Comparison of ENCODE assay signal across 8 mouse cellular contexts in genomic region chr3:107740578-107741207, GRCm38 (mm10). TPM values are rescaled to one million over a fixed set of nuclear protein-coding genes. Genes with fewer than 3 reads are reported as not detected.
DNase-seq lines count a peak whose midpoint lies in the region; ATAC-seq lines count a peak whose summit lies in the region.

No protein-coding gene starts in this region.

- H3K27ac ChIP-seq in hindbrain, embryonic 15.5 days (replicated peaks): peak overlapping the region; percentile 77
- peak overlapping the region; percentile 46; the same call in 1 of the 2 replicates for H3K27ac ChIP-seq in liver, embryonic 12.5 days

- 2% methylated on average over 6 of the region's 6 CpGs for WGBS in hindbrain, embryonic 15.5 days
- WGBS in liver, embryonic 12.5 days (ENCODE audit: insufficient replicate concordance): 19% methylated on average over 6 of the region's 6 CpGs

- intact Hi-C loops in gastrocnemius, postnatal 14 days (cut with DNase I; ENCODE audit: low total_unique reads): no loop called here

- peak; percentile 41 to 57 for DNase-seq in frontal cortex, postnatal 36 days (ENCODE audit: low spot score in 2 of 2)
- no peak for DNase-seq in frontal cortex, postnatal 25 days (ENCODE audit: low spot score in 2 of 2)
- DNase-seq in c-Kit-positive CD71-negative TER-119-negative erythroid progenitor cells, embryonic 14.5 days (ENCODE audit: low read depth): peak; percentile 29
- DNase-seq in gastrocnemius, postnatal 14 days: peak; percentile 89
- peak; percentile 84 for DNase-seq in ovary, postnatal 36 days (ENCODE audit: low spot score)
- DNase-seq in cerebellum, adult 11-12 months: no peak

- no peaks in the 10 kb centered on the region for H3K27me3 ChIP-seq in hindbrain, embryonic 15.5 days
- no peaks in the 10 kb centered on the region for H3K27me3 ChIP-seq in liver, embryonic 12.5 days (replicated peaks)

- H3K4me2 ChIP-seq in hindbrain, embryonic 15.5 days: no peak overlapping the region
- H3K4me2 ChIP-seq in liver, embryonic 12.5 days: no peak overlapping the region

- peaks cover 23% of the 10 kb centered on the region for H3K4me1 ChIP-seq in hindbrain, embryonic 15.5 days (replicated peaks)
- peaks cover 45% of the 10 kb centered on the region for H3K4me1 ChIP-seq in liver, embryonic 12.5 days

- no peaks in the 10 kb centered on the region for H3K36me3 ChIP-seq in hindbrain, embryonic 15.5 days
- H3K36me3 ChIP-seq in liver, embryonic 12.5 days: 0 out of 2 replicates have a peak, but pooled peaks cover 5% of the 10 kb centered on the region

- H3K9me3 ChIP-seq in hindbrain, embryonic 15.5 days: no peaks in the 10 kb centered on the region
- H3K9me3 ChIP-seq in liver, embryonic 12.5 days (replicated peaks): no peaks in the 10 kb centered on the region

- H3K9ac ChIP-seq in hindbrain, embryonic 15.5 days: no peak overlapping the region
- no peak overlapping the region for H3K9ac ChIP-seq in liver, embryonic 12.5 days

- ATAC-seq in hindbrain, embryonic 15.5 days (ENCODE audit: low FRiP score, low read depth): peak; percentile 86
- ATAC-seq in liver, embryonic 12.5 days: peak; percentile 59

- H3K4me3 ChIP-seq in hindbrain, embryonic 15.5 days: no peak overlapping the region
- no peak overlapping the region for H3K4me3 ChIP-seq in liver, embryonic 12.5 days

RNA-seq across cellular contexts. Expression of gene Csf1, which starts 19.6 kb away (rescaled TPM):
- 10 to 100 TPM in 1 of 2 experiments, 1 to 10 TPM in 1; 7.9 to 10.9 TPM for total RNA-seq in gastrocnemius, postnatal 14 days (2021)
- polyA plus RNA-seq in hindbrain, embryonic 15.5 days (2015; fragmentation: Nextera tagmentation; extraction: Ambion mirVana): 7.9 and 8.3 TPM in 2 replicates
- 8.7 and 8.8 TPM in 2 replicates for polyA plus RNA-seq in liver, embryonic 12.5 days (2016; fragmentation: Nextera tagmentation; extraction: Ambion mirVana)

RNA-seq across cellular contexts. Expression of gene Ahcyl1, which starts 44.3 kb away (rescaled TPM):
- 10 to 100 TPM; 37.5 to 38.9 TPM for total RNA-seq in gastrocnemius, postnatal 14 days (2021)
- polyA plus RNA-seq in hindbrain, embryonic 15.5 days (2015; fragmentation: Nextera tagmentation; extraction: Ambion mirVana): 110 and 112 TPM in 2 replicates
- polyA plus RNA-seq in liver, embryonic 12.5 days (2016; fragmentation: Nextera tagmentation; extraction: Ambion mirVana): 53.7 and 54.0 TPM in 2 replicates

Comparison
In these comparisons a context has a peak if more than half of its experiments do, and no peak if none do; other contexts are left out.
1. DNase-seq: peak in frontal cortex, postnatal 36 days (2 of 2), c-Kit-positive CD71-negative TER-119-negative erythroid progenitor cells, embryonic 14.5 days (single experiment), gastrocnemius, postnatal 14 days (single experiment) and ovary, postnatal 36 days (single experiment); none in frontal cortex, postnatal 25 days (0 of 2) and cerebellum, adult 11-12 months (single experiment).